Mouse (Mus musculus): ENCODE results near the gene Bglap3. TPM values are rescaled to one million over a fixed set of nuclear protein-coding genes. Genes with fewer than 3 reads are reported as not detected.
"Not testable (repeated sequence)": the region's sequence is repeated elsewhere in the genome, so short reads cannot be mapped to it uniquely, and the experiment has no call there.

Gene Bglap3
- polyA plus RNA-seq, 1 experiment, result not detected

GRCm38 (mm10) chr3:88393776-88394375 is 21.3 kb upstream of the Bglap3 start:
- TF ChIP-seq GATA1 (IDR thresholded peaks at IDR 0.05; ENCODE audit: low read length), result no peak

DNA sequence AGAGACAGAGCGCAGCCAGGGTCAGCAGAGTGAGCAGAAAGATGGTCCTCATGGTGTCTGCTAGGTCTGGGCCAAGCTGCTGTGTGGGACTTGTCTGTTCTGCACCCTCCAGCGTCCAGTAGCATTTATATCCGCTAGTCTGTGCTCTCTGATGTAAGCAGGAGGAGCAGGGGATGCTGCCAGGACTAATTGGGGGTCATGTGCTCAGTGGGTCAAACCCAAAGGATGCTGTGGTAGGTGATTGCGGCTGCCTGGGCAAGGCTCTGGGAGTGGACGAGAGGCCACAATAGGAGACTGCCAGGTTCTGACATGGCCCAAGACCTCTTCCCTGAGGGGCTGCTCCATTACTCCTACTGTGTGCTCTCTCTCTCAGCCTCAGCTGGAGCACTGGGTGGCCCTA is 11.8 kb upstream of the Bglap3 start, which contains the start of gene Bglap:
Bglap (minus strand) TSS at position 101 of the 400 bp plus-strand sequence.
- no peak for TF ChIP-seq GATA1 (IDR thresholded peaks at IDR 0.05; ENCODE audit: low read length)

GRCm38 (mm10) chr3:88378599-88378998 is 6.1 kb upstream of the Bglap3 start, which contains the start of gene Bglap2:
Gene Bglap2, minus strand, starts transcription at chr3:88378699.
- not testable (repeated sequence) for TF ChIP-seq GATA1 (IDR thresholded peaks at IDR 0.05; ENCODE audit: low read length)

DNA sequence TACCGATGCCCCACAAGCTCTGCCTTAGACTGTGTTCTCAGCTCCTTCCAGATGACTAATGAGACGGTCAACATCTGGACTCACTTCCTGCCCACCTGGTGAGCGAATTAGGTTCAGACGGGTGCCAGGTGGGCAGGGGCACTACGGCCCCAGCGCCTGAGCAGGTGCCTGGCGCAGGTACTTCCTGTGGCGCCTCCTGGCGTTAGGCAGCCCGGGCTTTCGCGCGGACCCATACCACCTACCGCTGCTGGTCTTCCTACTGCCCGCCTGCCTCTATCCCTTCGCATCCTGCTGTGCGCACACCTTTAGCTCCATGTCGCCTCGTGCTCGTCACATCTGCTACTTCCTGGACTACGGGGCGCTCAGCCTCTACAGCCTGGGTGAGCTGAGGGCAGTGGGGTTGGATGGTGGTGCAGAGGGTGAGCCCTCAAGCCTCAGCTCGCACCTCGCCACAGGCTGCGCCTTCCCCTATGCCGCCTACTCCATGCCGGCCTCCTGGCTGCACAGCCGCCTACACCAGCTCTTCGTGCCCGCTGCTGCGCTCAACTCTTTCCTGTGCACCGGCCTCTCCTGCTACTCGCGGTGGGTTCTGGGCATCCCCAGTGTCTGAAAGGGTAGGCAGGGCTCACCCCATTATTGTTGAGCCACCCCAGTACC is 6.7 kb downstream of the Bglap3 start:
- TF ChIP-seq GATA1 (IDR thresholded peaks at IDR 0.05; ENCODE audit: low read length), result no peak

- no peak for TF ChIP-seq GATA1 (IDR thresholded peaks at IDR 0.05; ENCODE audit: low read length)
These were observed 8.2 kb downstream of the Bglap3 start, which contains the start of gene Paqr6 for GRCm38 (mm10) chr3:88364337-88364736. Gene Paqr6, plus strand, starts transcription at chr3:88364584.

DNA sequence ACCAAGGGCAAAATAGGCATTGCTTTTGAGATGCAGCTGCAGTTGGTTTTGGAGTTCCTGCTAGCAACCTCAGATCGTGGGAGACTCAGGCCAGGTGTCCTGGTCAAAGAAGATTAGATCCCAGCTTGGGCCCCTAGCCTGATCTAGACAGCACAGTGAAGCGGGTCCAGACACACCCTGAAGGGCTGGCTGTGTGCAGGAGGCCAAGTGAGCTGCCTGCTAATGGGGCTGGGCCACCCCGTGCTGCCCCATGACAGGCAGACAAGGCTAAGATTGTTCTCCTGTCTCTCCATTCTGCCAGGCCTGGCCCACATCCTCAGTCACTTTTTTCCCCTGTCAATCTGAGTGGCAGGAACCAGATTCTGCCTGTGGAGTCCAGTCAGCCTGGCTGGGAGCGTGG is 8.8 kb downstream of the Bglap3 start:
- no peak for TF ChIP-seq GATA1 (IDR thresholded peaks at IDR 0.05; ENCODE audit: low read length)

- no peak for TF ChIP-seq GATA1 (IDR thresholded peaks at IDR 0.05; ENCODE audit: low read length)
These were observed 10.8 kb downstream of the Bglap3 start for GRCm38 (mm10) chr3:88361612-88362313.

GRCm38 (mm10) chr3:88361096-88361495 is 11.4 kb downstream of the Bglap3 start:
- no peak for TF ChIP-seq GATA1 (IDR thresholded peaks at IDR 0.05; ENCODE audit: low read length)

GRCm38 (mm10) chr3:88359989-88360388 is 12.6 kb downstream of the Bglap3 start:
- TF ChIP-seq GATA1 (IDR thresholded peaks at IDR 0.05; ENCODE audit: low read length), result no peak

DNA sequence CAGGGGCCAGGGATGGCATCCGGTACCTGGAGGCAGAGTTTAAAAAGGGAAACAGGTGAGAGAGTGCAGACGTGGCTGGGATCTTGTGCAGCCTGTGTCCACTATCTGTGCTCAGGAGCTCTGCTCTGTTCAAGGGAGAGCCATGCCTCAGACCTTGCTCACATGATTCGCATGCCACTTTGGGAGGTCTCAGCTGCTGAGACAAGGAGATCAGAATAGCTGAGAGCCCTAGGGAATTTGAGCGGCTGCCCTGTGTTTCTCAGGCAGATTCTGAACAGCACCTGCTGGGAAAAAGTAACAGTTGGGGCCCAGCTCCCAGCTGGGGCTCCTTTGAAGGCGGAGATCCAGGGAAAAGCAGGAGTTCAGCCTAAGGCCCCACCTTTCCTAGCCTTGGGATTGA is 13.0 kb downstream of the Bglap3 start:
- TF ChIP-seq GATA1 (IDR thresholded peaks at IDR 0.05; ENCODE audit: low read length), result no peak

DNA sequence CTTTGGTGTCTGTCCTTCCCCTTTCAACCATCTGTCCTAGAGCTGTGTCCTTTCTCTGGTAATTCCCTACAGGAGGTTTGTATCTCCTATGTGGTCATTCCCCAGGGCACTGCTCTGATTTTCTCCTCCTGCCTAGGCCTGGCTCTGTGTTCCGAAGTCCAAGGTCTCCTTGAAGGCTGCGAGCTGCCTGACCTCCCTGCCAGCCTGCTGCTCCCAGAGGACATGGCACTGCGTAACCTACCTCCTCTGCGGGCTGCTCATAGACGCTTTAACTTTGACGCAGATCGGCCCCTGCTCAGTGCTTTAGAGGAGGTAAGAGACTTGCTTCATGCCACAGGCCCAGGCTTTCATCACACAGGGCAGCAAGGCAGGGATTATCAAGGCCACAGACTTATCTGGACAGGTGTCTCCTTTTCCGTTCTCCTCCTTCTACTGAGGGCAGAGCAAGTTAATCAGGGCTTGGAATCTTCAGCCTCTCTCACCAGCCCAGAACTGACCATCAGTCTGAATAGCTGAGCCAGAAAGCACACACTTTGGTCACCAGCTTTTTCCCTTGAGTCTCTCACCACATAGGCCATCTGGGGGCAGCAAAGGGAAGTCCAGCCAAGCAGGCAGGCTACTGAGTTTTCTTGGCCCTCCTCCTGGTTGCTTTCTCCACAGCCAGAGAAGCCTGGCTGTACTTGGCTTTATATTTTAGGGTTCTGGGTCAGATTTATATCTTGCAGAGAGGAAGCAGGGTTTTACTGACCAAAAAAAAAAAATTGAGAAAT is 18.0 kb downstream of the Bglap3 start:
- TF ChIP-seq GATA1 (IDR thresholded peaks at IDR 0.05; ENCODE audit: low read length), result no peak

- no peak for TF ChIP-seq GATA1 (IDR thresholded peaks at IDR 0.05; ENCODE audit: low read length)
These were observed 19.6 kb downstream of the Bglap3 start for GRCm38 (mm10) chr3:88352907-88353306.

DNA sequence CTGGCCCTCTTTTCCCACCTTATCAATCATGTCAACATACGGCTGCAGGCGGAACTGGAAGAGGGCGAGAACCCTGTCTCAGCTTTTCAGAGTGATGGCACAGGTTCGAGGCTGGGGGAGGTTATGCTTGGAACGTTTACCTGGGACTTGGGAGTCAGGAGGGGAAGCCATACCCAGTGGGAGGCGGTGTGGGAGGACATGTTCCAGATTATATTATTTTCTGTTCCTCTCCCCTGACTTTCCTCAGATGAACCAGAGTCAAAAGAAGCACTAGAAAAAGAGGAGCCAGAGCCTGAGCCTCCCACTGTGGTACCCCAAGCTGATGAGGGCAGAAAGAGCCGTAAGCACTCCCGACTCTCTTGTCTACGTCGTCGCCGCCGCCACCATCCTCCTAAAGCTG is 21.8 kb downstream of the Bglap3 start:
- TF ChIP-seq GATA1 (IDR thresholded peaks at IDR 0.05; ENCODE audit: low read length), result no peak

- no peak for TF ChIP-seq GATA1 (IDR thresholded peaks at IDR 0.05; ENCODE audit: low read length)
These were observed 33.5 kb downstream of the Bglap3 start for GRCm38 (mm10) chr3:88339006-88339405.

- TF ChIP-seq GATA1 (IDR thresholded peaks at IDR 0.05; ENCODE audit: low read length), result no peak
These were observed 34.2 kb downstream of the Bglap3 start for GRCm38 (mm10) chr3:88338316-88338715.

Data from G1E-ER4 (cell line).